Mouse (Mus musculus): ENCODE data around the gene D1Pas1. TPM values are rescaled to one million over a fixed set of nuclear protein-coding genes. Genes with fewer than 3 reads are reported as not detected.

D1Pas1 gene
- polyA plus RNA-seq, 1 experiment: 2.5 TPM

- Histone ChIP-seq H3K9ac (ENCODE audit: low read depth, poor library complexity, severe bottlenecking) (no peak overlapping the region), H3K27me3 (ENCODE audit: control insufficient read depth, insufficient read depth, low read length, poor library complexity, severe bottlenecking) (no peaks in the 10 kb centered on the region), H3K4me3 (ENCODE audit: low read depth, low read length) (no peak overlapping the region), H3K36me3 (ENCODE audit: control insufficient read depth, insufficient read depth, low read length, poor library complexity, severe bottlenecking) (no peaks in the 10 kb centered on the region), H3K27ac (ENCODE audit: insufficient read depth, low read length) (no peak overlapping the region), H3K4me1 (ENCODE audit: control insufficient read depth, insufficient read depth, low read length) (peaks cover 2% of the 10 kb centered on the region), H3K9me3 (replicated peaks; ENCODE audit: control insufficient read depth, insufficient read depth, low read length, poor library complexity, severe bottlenecking) (no peaks in the 10 kb centered on the region)
- no peak for TF ChIP-seq POLR2A (IDR thresholded peaks at IDR 0.05; ENCODE audit: insufficient read depth, low read length)
- TF ChIP-seq EP300 (IDR thresholded peaks at IDR 0.05; ENCODE audit: insufficient read depth, low read depth, low read length): no peak
- no peak for TF ChIP-seq CTCF (IDR thresholded peaks at IDR 0.05; ENCODE audit: low read depth, low read length)
Observed at GRCm38 (mm10) chr1:186979465-186979864, 12.2 kb downstream of the D1Pas1 start.

DNA sequence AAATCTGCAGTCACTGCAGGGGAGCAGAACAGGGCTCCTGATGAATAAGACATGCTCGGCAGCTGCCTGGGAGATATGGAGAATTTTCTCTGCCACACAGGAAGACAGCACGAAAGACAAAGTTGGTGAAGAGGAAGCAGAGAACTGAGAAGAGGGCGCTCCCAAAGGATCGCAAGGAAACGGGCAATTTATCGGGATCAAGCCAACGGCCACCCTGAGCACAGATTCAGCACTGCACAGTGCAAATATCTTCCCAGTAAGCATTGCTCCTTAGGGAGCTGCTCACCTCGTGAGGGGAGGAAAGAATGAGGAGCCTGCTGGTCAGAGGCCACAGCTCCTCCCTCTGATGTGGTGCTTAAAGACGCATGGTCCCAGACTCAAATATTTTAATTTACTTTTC is 13.3 kb downstream of the D1Pas1 start:
- Histone ChIP-seq H3K27me3 (ENCODE audit: control insufficient read depth, insufficient read depth, low read length, poor library complexity, severe bottlenecking) (no peaks in the 10 kb centered on the region), H3K9ac (ENCODE audit: low read depth, poor library complexity, severe bottlenecking) (no peak overlapping the region), H3K4me3 (ENCODE audit: low read depth, low read length) (no peak overlapping the region), H3K36me3 (ENCODE audit: control insufficient read depth, insufficient read depth, low read length, poor library complexity, severe bottlenecking) (no peaks in the 10 kb centered on the region), H3K27ac (ENCODE audit: insufficient read depth, low read length) (no peak overlapping the region), H3K4me1 (ENCODE audit: control insufficient read depth, insufficient read depth, low read length) (no peaks in the 10 kb centered on the region), H3K9me3 (replicated peaks; ENCODE audit: control insufficient read depth, insufficient read depth, low read length, poor library complexity, severe bottlenecking) (no peaks in the 10 kb centered on the region)
- TF ChIP-seq POLR2A (IDR thresholded peaks at IDR 0.05; ENCODE audit: insufficient read depth, low read length) (no peak), CTCF (IDR thresholded peaks at IDR 0.05; ENCODE audit: low read depth, low read length) (no peak), EP300 (IDR thresholded peaks at IDR 0.05; ENCODE audit: insufficient read depth, low read depth, low read length) (no peak)

DNA sequence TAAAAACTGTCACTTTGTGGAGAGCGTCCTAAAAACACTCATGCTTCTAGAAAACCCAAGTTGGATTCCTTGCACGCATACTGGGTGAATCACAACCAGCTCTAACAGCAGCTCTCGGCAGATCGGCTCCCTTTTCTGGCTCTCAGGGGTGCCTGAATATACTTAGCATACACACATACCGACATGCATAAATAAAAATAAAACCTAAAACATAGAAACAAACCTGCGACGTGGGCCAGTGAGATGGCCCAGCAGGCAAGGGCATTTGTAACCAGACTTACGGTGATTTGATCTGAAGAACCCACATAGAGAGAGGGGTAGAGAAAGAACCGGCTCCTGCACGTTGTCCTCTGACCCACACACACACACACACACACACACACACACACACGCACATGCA is 17.9 kb downstream of the D1Pas1 start:
- TF ChIP-seq CTCF (IDR thresholded peaks at IDR 0.05; ENCODE audit: low read depth, low read length) (no peak), POLR2A (IDR thresholded peaks at IDR 0.05; ENCODE audit: insufficient read depth, low read length) (no peak), EP300 (IDR thresholded peaks at IDR 0.05; ENCODE audit: insufficient read depth, low read depth, low read length) (no peak)
- Histone ChIP-seq H3K27me3 (ENCODE audit: control insufficient read depth, insufficient read depth, low read length, poor library complexity, severe bottlenecking) (no peaks in the 10 kb centered on the region), H3K4me1 (ENCODE audit: control insufficient read depth, insufficient read depth, low read length) (no peaks in the 10 kb centered on the region)

GRCm38 (mm10) chr1:186986086-186986485 is 18.9 kb downstream of the D1Pas1 start:
- TF ChIP-seq EP300 (IDR thresholded peaks at IDR 0.05; ENCODE audit: insufficient read depth, low read depth, low read length) (no peak), CTCF (IDR thresholded peaks at IDR 0.05; ENCODE audit: low read depth, low read length) (no peak), POLR2A (IDR thresholded peaks at IDR 0.05; ENCODE audit: insufficient read depth, low read length) (no peak)
- H3K27ac ChIP-seq (ENCODE audit: insufficient read depth, low read length): no peak overlapping the region
- no peaks in the 10 kb centered on the region for H3K9me3 ChIP-seq (replicated peaks; ENCODE audit: control insufficient read depth, insufficient read depth, low read length, poor library complexity, severe bottlenecking)
- H3K9ac ChIP-seq (ENCODE audit: low read depth, poor library complexity, severe bottlenecking): no peak overlapping the region
- no peaks in the 10 kb centered on the region for H3K36me3 ChIP-seq (ENCODE audit: control insufficient read depth, insufficient read depth, low read length, poor library complexity, severe bottlenecking)
- no peaks in the 10 kb centered on the region for H3K4me1 ChIP-seq (ENCODE audit: control insufficient read depth, insufficient read depth, low read length)
- H3K4me3 ChIP-seq (ENCODE audit: low read depth, low read length): no peak overlapping the region
- H3K27me3 ChIP-seq (ENCODE audit: control insufficient read depth, insufficient read depth, low read length, poor library complexity, severe bottlenecking): no peaks in the 10 kb centered on the region

More for the DNA sequence above, 17.9 kb downstream of the D1Pas1 start:
- no peaks in the 10 kb centered on the region for H3K36me3 ChIP-seq (ENCODE audit: control insufficient read depth, insufficient read depth, low read length, poor library complexity, severe bottlenecking)
- no peaks in the 10 kb centered on the region for H3K9me3 ChIP-seq (replicated peaks; ENCODE audit: control insufficient read depth, insufficient read depth, low read length, poor library complexity, severe bottlenecking)
- no peak overlapping the region for H3K9ac ChIP-seq (ENCODE audit: low read depth, poor library complexity, severe bottlenecking)
- H3K4me3 ChIP-seq (ENCODE audit: low read depth, low read length): no peak overlapping the region
- H3K27ac ChIP-seq (ENCODE audit: insufficient read depth, low read length): no peak overlapping the region

- Histone ChIP-seq H3K4me1 (ENCODE audit: control insufficient read depth, insufficient read depth, low read length) (no peaks in the 10 kb centered on the region), H3K27ac (ENCODE audit: insufficient read depth, low read length) (no peak overlapping the region), H3K9ac (ENCODE audit: low read depth, poor library complexity, severe bottlenecking) (no peak overlapping the region), H3K4me3 (ENCODE audit: low read depth, low read length) (no peak overlapping the region), H3K9me3 (replicated peaks; ENCODE audit: control insufficient read depth, insufficient read depth, low read length, poor library complexity, severe bottlenecking) (no peaks in the 10 kb centered on the region), H3K27me3 (ENCODE audit: control insufficient read depth, insufficient read depth, low read length, poor library complexity, severe bottlenecking) (no peaks in the 10 kb centered on the region), H3K36me3 (ENCODE audit: control insufficient read depth, insufficient read depth, low read length, poor library complexity, severe bottlenecking) (no peaks in the 10 kb centered on the region)
- TF ChIP-seq POLR2A (IDR thresholded peaks at IDR 0.05; ENCODE audit: insufficient read depth, low read length): no peak
- no peak for TF ChIP-seq CTCF (IDR thresholded peaks at IDR 0.05; ENCODE audit: low read depth, low read length)
Observed at GRCm38 (mm10) chr1:186986506-186986905, 19.3 kb downstream of the D1Pas1 start.

GRCm38 (mm10) chr1:186988281-186988682 is 21.1 kb downstream of the D1Pas1 start:
- no peak for TF ChIP-seq EP300 (IDR thresholded peaks at IDR 0.05; ENCODE audit: insufficient read depth, low read depth, low read length)
- TF ChIP-seq CTCF (IDR thresholded peaks at IDR 0.05; ENCODE audit: low read depth, low read length): no peak
- TF ChIP-seq POLR2A (IDR thresholded peaks at IDR 0.05; ENCODE audit: insufficient read depth, low read length): no peak
- no peaks in the 10 kb centered on the region for H3K27me3 ChIP-seq (ENCODE audit: control insufficient read depth, insufficient read depth, low read length, poor library complexity, severe bottlenecking)
- H3K36me3 ChIP-seq (ENCODE audit: control insufficient read depth, insufficient read depth, low read length, poor library complexity, severe bottlenecking): no peaks in the 10 kb centered on the region
- no peak overlapping the region for H3K27ac ChIP-seq (ENCODE audit: insufficient read depth, low read length)
- H3K9ac ChIP-seq (ENCODE audit: low read depth, poor library complexity, severe bottlenecking): no peak overlapping the region
- H3K4me3 ChIP-seq (ENCODE audit: low read depth, low read length): no peak overlapping the region
- no peaks in the 10 kb centered on the region for H3K9me3 ChIP-seq (replicated peaks; ENCODE audit: control insufficient read depth, insufficient read depth, low read length, poor library complexity, severe bottlenecking)
- H3K4me1 ChIP-seq (ENCODE audit: control insufficient read depth, insufficient read depth, low read length): no peaks in the 10 kb centered on the region

All from ES-Bruce4 (cell line).